In genomic region chr5:93267851-93268606, GRCm38 (mm10) we compare ENCODE assay signal across 8 mouse cellular contexts. TPM values are rescaled to one million over a fixed set of nuclear protein-coding genes. Genes with fewer than 3 reads are reported as not detected.
A peak's percentile ranks its signal among the peaks of the same experiment; 100 is the strongest.
DNase-seq lines count a peak whose midpoint lies in the region; ATAC-seq and TF ChIP-seq lines count a peak whose summit lies in the region.

No protein-coding gene starts in this region.

- peak; percentile 53 for ATAC-seq in cerebellum, adult (ENCODE audit: insufficient number of reproducible peaks, low FRiP score, low TSS enrichment)
- ATAC-seq in forebrain, embryonic 14.5 days = peak; percentile 80
- ATAC-seq in neural tube, embryonic 15.5 days (ENCODE audit: low FRiP score) = peak; percentile 79

- H3K4me3 ChIP-seq in ES-Bruce4 (ENCODE audit: low read depth, low read length) = peak overlapping the region; percentile 97
- H3K4me3 ChIP-seq in forebrain, embryonic 14.5 days (ENCODE audit: low read depth, low read length) = peak overlapping the region; percentile 97
- peak overlapping the region; percentile 94 for H3K4me3 ChIP-seq in lung, adult 2 months (replicated peaks; ENCODE audit: extremely low read depth, low read depth, low read length)
- H3K4me3 ChIP-seq in neural tube, embryonic 15.5 days (replicated peaks) = peak overlapping the region; percentile 93

- TF ChIP-seq EP300 in ES-Bruce4 (IDR thresholded peaks at IDR 0.05; ENCODE audit: insufficient read depth, low read depth, low read length) = peak; percentile 34; the same call in 1 of the 2 replicates

- intact Hi-C loops in heart, postnatal 14 days (cut with DNase I) = loop anchor here (1.0 to 10.0 kb wide), 4 partner anchors 63 to 263 kb away; partner anchors contain the start of gene Sept11

- TF ChIP-seq CTCF in ES-Bruce4 (IDR thresholded peaks at IDR 0.05; ENCODE audit: low read depth, low read length) = no peak
- TF ChIP-seq CTCF in lung, adult 2 months (IDR thresholded peaks at IDR 0.05; ENCODE audit: insufficient read depth, low read length) = peak; percentile 14; the same call in 1 of the 2 replicates

- DNase-seq in forebrain, embryonic 14.5 days (ENCODE audit: low spot score) = peak; percentile 95
- peak; percentile 81 to 83 for DNase-seq in heart, postnatal 14 days
- peak; percentile 68 to 84 for DNase-seq in layer of hippocampus, adult 18-20 months (ENCODE audit: low spot score in 2 of 2)
- DNase-seq in lung, adult 2 months = peak; percentile 84
- peak; percentile 83 for DNase-seq in testis, postnatal 10 days (ENCODE audit: low spot score)

- H3K4me1 ChIP-seq in ES-Bruce4 (ENCODE audit: control insufficient read depth, insufficient read depth, low read length) = no peaks in the 10 kb centered on the region
- peaks cover 8% of the 10 kb centered on the region; the same call in 1 of the 2 replicates for H3K4me1 ChIP-seq in forebrain, embryonic 14.5 days (ENCODE audit: control insufficient read depth, insufficient read depth, low read length)
- peaks cover 5% of the 10 kb centered on the region for H3K4me1 ChIP-seq in lung, adult 2 months (ENCODE audit: control insufficient read depth, insufficient read depth, low read length)
- H3K4me1 ChIP-seq in neural tube, embryonic 15.5 days = peaks cover 28% of the 10 kb centered on the region

- peak overlapping the region; percentile 73 for H3K4me2 ChIP-seq in forebrain, embryonic 14.5 days (ENCODE audit: low read length)
- H3K4me2 ChIP-seq in neural tube, embryonic 15.5 days = peak overlapping the region; percentile 65

- H3K36me3 ChIP-seq in ES-Bruce4 (ENCODE audit: control insufficient read depth, insufficient read depth, low read length, poor library complexity, severe bottlenecking) = peaks cover 14% of the 10 kb centered on the region
- H3K36me3 ChIP-seq in forebrain, embryonic 14.5 days (ENCODE audit: control insufficient read depth, insufficient read depth, low read length) = peaks cover 32% of the 10 kb centered on the region
- H3K36me3 ChIP-seq in neural tube, embryonic 15.5 days = peaks cover 23% of the 10 kb centered on the region

- peak overlapping the region; percentile 83 for H3K9ac ChIP-seq in ES-Bruce4 (ENCODE audit: low read depth, poor library complexity, severe bottlenecking)
- H3K9ac ChIP-seq in forebrain, embryonic 14.5 days (ENCODE audit: low read length) = peak overlapping the region; percentile 99
- H3K9ac ChIP-seq in neural tube, embryonic 15.5 days (replicated peaks) = peak overlapping the region; percentile 100

- H3K27me3 ChIP-seq in ES-Bruce4 (ENCODE audit: control insufficient read depth, insufficient read depth, low read length, poor library complexity, severe bottlenecking) = no peaks in the 10 kb centered on the region
- H3K27me3 ChIP-seq in forebrain, embryonic 14.5 days (replicated peaks; ENCODE audit: control insufficient read depth, insufficient read depth, low read length) = no peaks in the 10 kb centered on the region
- no peaks in the 10 kb centered on the region for H3K27me3 ChIP-seq in neural tube, embryonic 15.5 days (replicated peaks)

- H3K9me3 ChIP-seq in ES-Bruce4 (replicated peaks; ENCODE audit: control insufficient read depth, insufficient read depth, low read length, poor library complexity, severe bottlenecking) = no peaks in the 10 kb centered on the region
- H3K9me3 ChIP-seq in forebrain, embryonic 14.5 days (replicated peaks; ENCODE audit: control insufficient read depth, low read length) = no peaks in the 10 kb centered on the region
- H3K9me3 ChIP-seq in neural tube, embryonic 15.5 days (replicated peaks) = no peaks in the 10 kb centered on the region

- under 1% methylated on average over 48 of the region's 48 CpGs for WGBS in forebrain, embryonic 14.5 days
- under 1% methylated on average over 48 of the region's 48 CpGs for WGBS in lung, adult 2 months
- under 1% methylated on average over 48 of the region's 48 CpGs for WGBS in neural tube, embryonic 15.5 days

- peak overlapping the region; percentile 58 for H3K27ac ChIP-seq in ES-Bruce4 (ENCODE audit: insufficient read depth, low read length)
- H3K27ac ChIP-seq in forebrain, embryonic 14.5 days (ENCODE audit: low read depth, low read length) = peak overlapping the region; percentile 98
- H3K27ac ChIP-seq in neural tube, embryonic 15.5 days (replicated peaks) = peak overlapping the region; percentile 96

- peak; percentile 7 for TF ChIP-seq POLR2A in ES-Bruce4 (IDR thresholded peaks at IDR 0.05; ENCODE audit: insufficient read depth, low read length)
- TF ChIP-seq POLR2A in lung, adult 2 months (IDR thresholded peaks at IDR 0.05; ENCODE audit: borderline replicate concordance, extremely low read depth, low read depth, low read length) = peak; percentile 15; the same call in 1 of the 2 replicates

RNA-seq across cellular contexts. Expression of gene Ccng2, which starts 1.0 kb away (rescaled TPM):
- 22.3 and 24.7 TPM in 2 replicates for polyA plus RNA-seq in ES-Bruce4 (2011; ENCODE audit: insufficient read depth, insufficient read length, low read depth, missing spikeins)
- 140 and 156 TPM in 2 replicates for polyA plus RNA-seq in forebrain, embryonic 14.5 days (2014; fragmentation: Nextera tagmentation; extraction: Ambion mirVana)
- 10 to 100 TPM; 19.4 to 22.2 TPM for total RNA-seq in heart, postnatal 14 days (2021)
- 10 to 100 TPM; 51.6 to 56.3 TPM for total RNA-seq in layer of hippocampus, adult 18-20 months (2021)
- 23.6 and 56.6 TPM in 2 replicates for polyA plus RNA-seq in lung, adult 2 months (2012; rRNA removed)
- 63.2 and 68.9 TPM in 2 replicates for polyA plus RNA-seq in neural tube, embryonic 15.5 days (2015; fragmentation: Nextera tagmentation; extraction: Ambion mirVana)

Comparison
In these comparisons a context has a peak if more than half of its experiments do, and no peak if none do; other contexts are left out.
1. Peak in every context shown above with its lines: DNase-seq, ATAC-seq, H3K4me3 ChIP-seq and H3K27ac ChIP-seq.